Mouse (Mus musculus) lung, embryonic 16.5 days (tissue): ENCODE measurements around the gene Gm10203. TPM values are rescaled to one million over a fixed set of nuclear protein-coding genes. Genes with fewer than 3 reads are reported as not detected.
"Not testable (repeated sequence)": the region's sequence is repeated elsewhere in the genome, so short reads cannot be mapped to it uniquely, and the experiment has no call there.

ENCODE experiments used
- ATAC-seq: fragments of 200-750 bp; cut with Nextera tagmentation; 2 replicates; pipeline ENCODE4 v1.8.0; 2017; ENCODE audit warnings: low read depth, mild to moderate bottlenecking, moderate library complexity
- H3K27ac ChIP-seq: fragments of 300-500 bp; sonication (generic); 2 replicates; pipeline ENCODE4 v1.5.1; 2014; ENCODE audit warnings: mild to moderate bottlenecking, control low read depth, low read length
- H3K27me3 ChIP-seq: fragments of 300-500 bp; sonication (generic); 2 replicates; pipeline ENCODE4 v1.6.1; 2014; ENCODE audit warnings: low read depth, low read length, mixed read lengths; ENCODE audit not compliant: control insufficient read depth, insufficient read depth
- H3K36me3 ChIP-seq: fragments of 300-500 bp; sonication (generic); 2 replicates; pipeline ENCODE4 v1.6.1; 2014; ENCODE audit warnings: low read length; ENCODE audit not compliant: control insufficient read depth, insufficient read depth
- H3K4me1 ChIP-seq: fragments of 300-500 bp; sonication (generic); replicated peaks from 2 replicates; pipeline ENCODE4 v1.6.1; 2014; ENCODE audit warnings: low read length, mixed read lengths; ENCODE audit not compliant: control insufficient read depth, insufficient read depth
- H3K4me2 ChIP-seq: fragments of 300-500 bp; sonication (generic); 2 replicates; pipeline ENCODE4 v1.6.1; 2014; ENCODE audit warnings: low read depth, low read length, control low read depth
- H3K4me3 ChIP-seq: fragments of 300-500 bp; sonication (generic); 2 replicates; pipeline ENCODE4 v1.5.1; 2014; ENCODE audit warnings: mild to moderate bottlenecking, low read length, control low read depth
- H3K9ac ChIP-seq: fragments of 300-500 bp; sonication (generic); 2 replicates; pipeline ENCODE4 v1.6.1; 2014; ENCODE audit warnings: low read length, control low read depth
- H3K9me3 ChIP-seq: fragments of 300-500 bp; sonication (generic); 2 replicates; pipeline ENCODE4 v1.6.1; 2016; ENCODE audit warnings: low read length; ENCODE audit not compliant: control insufficient read depth
- WGBS: fragments of 180-500 bp; shearing (Covaris S2); extraction: QIAGEN DNeasy Blood & Tissue Kit; methylation state at CpG from one replicate; pipeline ENCODE4 v1.1.7; 2014; 5-methylcytosine and 5-hydroxymethylcytosine counted together
- polyA plus RNA-seq: library from polyadenylated mRNA; unstranded; fragments of >200 nt; fragmentation: Nextera tagmentation; extraction: Ambion mirVana; gene quantifications from 2 replicates; pipeline ENCODE4 v1.2.1, GENCODE M21; 2015

Gm10203 gene
- not detected in 2 replicates for polyA plus RNA-seq

GRCm38 (mm10) chr6:149129870-149130269 lies at the start of gene Gm10203:
Gene Gm10203 (plus strand): TSS chr6:149130170.
- not testable (repeated sequence) for H3K36me3 ChIP-seq, H3K4me2 ChIP-seq, H3K4me1 ChIP-seq, H3K9me3 ChIP-seq, H3K9ac ChIP-seq, ATAC-seq, H3K27ac ChIP-seq, H3K4me3 ChIP-seq, H3K27me3 ChIP-seq
- WGBS = 87% methylated on average over 8 of the region's 8 CpGs

GRCm38 (mm10) chr6:149092406-149092805 lies 37.6 kb upstream of the Gm10203 start:
- H3K36me3 ChIP-seq = no peaks in the 10 kb centered on the region
- H3K27me3 ChIP-seq = no peaks in the 10 kb centered on the region
- H3K27ac ChIP-seq = no peak overlapping the region
- H3K4me1 ChIP-seq = 0 out of 2 replicates have a peak, but pooled peaks cover 2% of the 10 kb centered on the region
- no peak overlapping the region for H3K4me2 ChIP-seq
- no peaks in the 10 kb centered on the region for H3K9me3 ChIP-seq
- no peak for ATAC-seq
- 97% methylated on average over 6 of the region's 6 CpGs for WGBS
- no peak overlapping the region for H3K9ac ChIP-seq
- no peak overlapping the region for H3K4me3 ChIP-seq

DNA sequence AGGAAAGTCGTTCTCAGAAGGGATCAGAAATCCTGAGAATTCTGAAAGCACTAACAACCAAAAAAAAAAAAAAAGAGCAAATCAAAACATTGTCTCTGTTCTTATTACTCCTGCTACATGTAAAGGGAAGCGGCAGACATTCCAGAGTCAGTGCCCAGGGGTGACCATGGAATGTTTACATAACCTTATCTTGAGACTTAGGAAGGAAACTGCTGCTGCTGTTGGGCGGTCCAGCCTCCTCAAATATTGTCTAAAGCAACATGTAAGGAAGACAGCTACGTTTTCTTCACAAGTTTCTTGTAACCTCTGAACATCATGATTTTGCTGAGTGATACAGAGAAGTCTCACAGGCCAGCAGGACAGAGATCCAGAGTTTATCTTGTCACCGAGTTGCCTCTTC lies 36.5 kb upstream of the Gm10203 start:
- H3K4me3 ChIP-seq = no peak overlapping the region
- H3K36me3 ChIP-seq = no peaks in the 10 kb centered on the region
- no peaks in the 10 kb centered on the region for H3K27me3 ChIP-seq
- ATAC-seq = peak; percentile 45; the same call in 1 of the 2 replicates
- 0 out of 2 replicates have a peak, but pooled peaks cover 2% of the 10 kb centered on the region for H3K4me1 ChIP-seq
- WGBS = 6% methylated on average over 5 of the region's 5 CpGs
- H3K9ac ChIP-seq = no peak overlapping the region
- H3K4me2 ChIP-seq = no peak overlapping the region
- H3K9me3 ChIP-seq = no peaks in the 10 kb centered on the region
- peak overlapping the region; percentile 44; the same call in 1 of the 2 replicates for H3K27ac ChIP-seq

- 0 out of 2 replicates have a peak, but pooled peaks cover 2% of the 10 kb centered on the region for H3K4me1 ChIP-seq
- no peak for ATAC-seq
- 50% methylated on average over 1 of the region's 1 CpGs for WGBS
Observed at GRCm38 (mm10) chr6:149094555-149094954, 35.4 kb upstream of the Gm10203 start.

GRCm38 (mm10) chr6:149095389-149095788 lies 34.6 kb upstream of the Gm10203 start:
- ATAC-seq = no peak

More at GRCm38 (mm10) chr6:149094555-149094954, 35.4 kb upstream of the Gm10203 start:
- no peaks in the 10 kb centered on the region for H3K9me3 ChIP-seq
- no peak overlapping the region for H3K4me2 ChIP-seq
- no peak overlapping the region for H3K27ac ChIP-seq
- H3K9ac ChIP-seq = no peak overlapping the region
- H3K27me3 ChIP-seq = no peaks in the 10 kb centered on the region
- H3K4me3 ChIP-seq = no peak overlapping the region
- H3K36me3 ChIP-seq = no peaks in the 10 kb centered on the region

DNA sequence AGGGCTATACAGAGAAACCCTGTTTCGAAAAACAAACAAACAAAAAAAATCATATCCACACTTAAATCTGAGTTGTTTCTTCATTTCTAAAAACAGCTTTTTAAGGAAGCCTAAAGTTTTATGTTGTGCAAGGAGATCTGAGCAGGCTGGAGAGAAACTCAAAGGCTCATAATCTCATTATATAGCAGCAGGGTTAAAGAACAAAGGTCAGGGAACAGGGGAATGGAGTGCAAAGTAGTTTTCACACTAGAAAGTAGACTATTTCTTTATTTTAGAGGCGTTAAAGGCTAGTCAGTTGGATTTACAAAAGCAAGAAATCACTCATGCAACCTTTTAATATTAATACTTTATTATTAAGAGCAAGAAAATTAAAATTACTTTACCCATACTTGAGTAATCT lies 33.7 kb upstream of the Gm10203 start:
- ATAC-seq = no peak
- 79% methylated on average over 2 of the region's 2 CpGs for WGBS
- H3K4me3 ChIP-seq = no peak overlapping the region

More at GRCm38 (mm10) chr6:149095389-149095788, 34.6 kb upstream of the Gm10203 start:
- Histone ChIP-seq H3K27me3 (no peaks in the 10 kb centered on the region), H3K9me3 (no peaks in the 10 kb centered on the region), H3K4me3 (no peak overlapping the region), H3K9ac (no peak overlapping the region), H3K27ac (no peak overlapping the region), H3K4me1 (0 out of 2 replicates have a peak, but pooled peaks cover 2% of the 10 kb centered on the region), H3K36me3 (no peaks in the 10 kb centered on the region), H3K4me2 (no peak overlapping the region)
- WGBS = 64% methylated on average over 6 of the region's 6 CpGs

GRCm38 (mm10) chr6:149097276-149097675 lies 32.7 kb upstream of the Gm10203 start:
- peaks cover 5% of the 10 kb centered on the region; the same call in 1 of the 2 replicates for H3K4me1 ChIP-seq
- 97% methylated on average over 1 of the region's 1 CpGs for WGBS
- H3K27me3 ChIP-seq = no peaks in the 10 kb centered on the region
- no peak overlapping the region for H3K27ac ChIP-seq
- no peaks in the 10 kb centered on the region for H3K9me3 ChIP-seq
- H3K9ac ChIP-seq = no peak overlapping the region
- no peak overlapping the region for H3K4me2 ChIP-seq
- ATAC-seq = no peak
- no peaks in the 10 kb centered on the region for H3K36me3 ChIP-seq
- no peak overlapping the region for H3K4me3 ChIP-seq

More for the DNA sequence above, 33.7 kb upstream of the Gm10203 start:
- Histone ChIP-seq H3K9me3 (no peaks in the 10 kb centered on the region), H3K27me3 (no peaks in the 10 kb centered on the region), H3K27ac (no peak overlapping the region), H3K9ac (no peak overlapping the region), H3K4me2 (no peak overlapping the region), H3K36me3 (no peaks in the 10 kb centered on the region), H3K4me1 (0 out of 2 replicates have a peak, but pooled peaks cover 2% of the 10 kb centered on the region)

- Histone ChIP-seq H3K4me2 (no peak overlapping the region), H3K9me3 (no peaks in the 10 kb centered on the region), H3K27me3 (no peaks in the 10 kb centered on the region), H3K27ac (no peak overlapping the region), H3K4me1 (peaks cover 5% of the 10 kb centered on the region; the same call in 1 of the 2 replicates), H3K4me3 (no peak overlapping the region), H3K9ac (no peak overlapping the region), H3K36me3 (no peaks in the 10 kb centered on the region)
- ATAC-seq = no peak
Observed at GRCm38 (mm10) chr6:149098993-149099392, 31.0 kb upstream of the Gm10203 start.

- H3K27me3 ChIP-seq = no peaks in the 10 kb centered on the region
- peak overlapping the region; percentile 93 for H3K9ac ChIP-seq
- H3K4me2 ChIP-seq = peak overlapping the region; percentile 85
- ATAC-seq = peak; percentile 45
- H3K36me3 ChIP-seq = no peaks in the 10 kb centered on the region
- peak overlapping the region; percentile 89 for H3K4me3 ChIP-seq
- peak overlapping the region; percentile 78 for H3K27ac ChIP-seq
- no peaks in the 10 kb centered on the region for H3K9me3 ChIP-seq
- H3K4me1 ChIP-seq = peaks cover 3% of the 10 kb centered on the region; the same call in 1 of the 2 replicates
- WGBS = 1% methylated on average over 52 of the region's 52 CpGs
Observed at GRCm38 (mm10) chr6:149100174-149101075, 29.5 kb upstream of the Gm10203 start.
